Mouse (Mus musculus): ENCODE results near the gene Ctsz. TPM values are rescaled to one million over a fixed set of nuclear protein-coding genes. Genes with fewer than 3 reads are reported as not detected.

Ctsz gene
- polyA plus RNA-seq, 1 experiment, result 307 TPM

DNA sequence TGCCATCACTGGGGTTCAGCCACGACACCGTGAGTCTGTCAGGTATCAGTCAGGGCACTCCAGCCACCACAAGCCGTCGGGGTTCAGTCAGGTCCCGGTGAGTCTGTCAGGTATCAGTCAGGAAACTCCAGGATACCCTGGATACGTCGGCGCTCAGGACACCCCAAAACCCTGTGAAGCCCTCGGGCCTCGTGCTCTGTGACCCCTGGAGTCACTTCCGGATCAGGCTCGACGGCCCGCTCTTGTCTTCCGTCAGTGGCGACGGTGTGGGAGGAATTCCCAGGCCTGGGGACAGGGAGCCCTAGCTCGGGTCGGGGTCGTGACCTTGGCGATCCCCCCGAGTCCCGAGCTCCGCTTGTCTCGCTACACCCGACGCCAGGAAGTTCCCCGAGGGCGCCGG, 33.6 kb upstream of the Ctsz start:
- Histone ChIP-seq H3K27me3 (ENCODE audit: control insufficient read depth, insufficient read depth, low read length) (no peaks in the 10 kb centered on the region), H3K4me3 (ENCODE audit: extremely low read depth, insufficient read depth, insufficient read length) (peak overlapping the region; percentile 86), H3K36me3 (ENCODE audit: control insufficient read depth, insufficient read depth, low read length) (peaks cover 2% of the 10 kb centered on the region; the same call in 1 of the 2 replicates), H3K27ac (ENCODE audit: insufficient read depth, low read length) (peak overlapping the region; percentile 83), H3K4me1 (ENCODE audit: control insufficient read depth, insufficient read depth, insufficient read length) (peaks cover 8% of the 10 kb centered on the region; the same call in 1 of the 2 replicates)
- 4% methylated on average over 30 of the region's 30 CpGs for WGBS
- TF ChIP-seq CTCF (IDR thresholded peaks at IDR 0.05; ENCODE audit: extremely low read depth, insufficient read depth, insufficient read length, insufficient replicate concordance), result no peak
- TF ChIP-seq POLR2A (IDR thresholded peaks at IDR 0.05; ENCODE audit: low read depth, low read length), result no peak
- DNase-seq (ENCODE audit: low read depth in 1 of 2, low spot score in 2 of 2), result no peak

DNA sequence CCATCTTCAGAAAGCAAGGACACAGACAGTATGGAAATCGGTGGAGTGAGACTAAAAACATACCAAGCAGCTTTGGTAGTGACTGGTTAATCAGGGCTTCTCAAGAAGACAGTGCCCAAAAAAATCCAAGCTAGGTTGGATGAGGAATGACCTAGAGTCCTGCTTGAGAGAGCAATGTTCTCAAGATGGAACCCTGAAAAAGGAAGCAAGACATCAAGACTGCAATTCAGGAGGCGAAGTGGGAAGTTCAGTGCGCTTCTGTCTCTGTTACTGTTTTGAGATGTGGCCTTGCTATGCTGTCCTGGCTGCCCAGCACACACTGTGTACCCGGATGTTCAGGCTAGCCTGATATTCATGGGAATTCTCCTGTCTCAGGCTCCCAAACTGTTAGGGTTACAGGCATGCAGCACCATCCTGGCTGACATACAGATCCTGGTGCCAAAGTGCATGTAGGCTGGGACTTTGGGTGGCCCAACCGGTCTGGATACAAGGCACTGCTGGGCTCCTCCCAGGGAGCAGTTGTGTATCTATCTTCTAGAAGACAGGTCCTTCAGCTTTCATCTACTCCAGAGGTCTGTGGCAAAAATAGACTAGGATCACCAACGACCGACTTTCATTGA, 32.1 kb upstream of the Ctsz start:
- Histone ChIP-seq H3K36me3 (ENCODE audit: control insufficient read depth, insufficient read depth, low read length) (peaks cover 7% of the 10 kb centered on the region), H3K4me1 (ENCODE audit: control insufficient read depth, insufficient read depth, insufficient read length) (peaks cover 8% of the 10 kb centered on the region; the same call in 1 of the 2 replicates), H3K27ac (ENCODE audit: insufficient read depth, low read length) (no peak overlapping the region), H3K27me3 (ENCODE audit: control insufficient read depth, insufficient read depth, low read length) (no peaks in the 10 kb centered on the region), H3K4me3 (ENCODE audit: extremely low read depth, insufficient read depth, insufficient read length) (no peak overlapping the region)
- DNase-seq (ENCODE audit: low read depth in 1 of 2, low spot score in 2 of 2), result no peak
- TF ChIP-seq POLR2A (IDR thresholded peaks at IDR 0.05; ENCODE audit: low read depth, low read length), result no peak
- TF ChIP-seq CTCF (IDR thresholded peaks at IDR 0.05; ENCODE audit: extremely low read depth, insufficient read depth, insufficient read length, insufficient replicate concordance), result no peak
- WGBS, result 88% methylated on average over 7 of the region's 7 CpGs

DNA sequence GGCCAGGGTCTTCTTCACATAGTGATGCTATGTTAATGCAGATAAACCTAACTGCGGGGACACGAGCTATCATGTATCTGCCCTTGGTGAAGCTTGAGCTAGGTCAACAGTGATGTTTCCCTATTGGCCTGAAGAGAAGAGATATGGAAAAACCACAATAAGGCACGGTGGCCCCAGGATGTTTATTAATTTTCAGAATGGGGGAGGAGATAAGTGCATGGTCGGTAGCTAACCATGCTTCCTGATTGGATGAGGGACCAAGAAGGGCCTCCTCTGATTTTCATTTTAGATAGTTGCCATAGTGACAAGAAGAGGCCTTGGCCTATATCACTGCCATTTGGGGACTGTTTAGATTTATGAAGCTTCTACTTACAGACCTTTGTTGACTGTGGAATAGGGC, 31.5 kb upstream of the Ctsz start:
- Histone ChIP-seq H3K27me3 (ENCODE audit: control insufficient read depth, insufficient read depth, low read length) (no peaks in the 10 kb centered on the region), H3K27ac (ENCODE audit: insufficient read depth, low read length) (no peak overlapping the region), H3K36me3 (ENCODE audit: control insufficient read depth, insufficient read depth, low read length) (peaks cover 7% of the 10 kb centered on the region), H3K4me1 (ENCODE audit: control insufficient read depth, insufficient read depth, insufficient read length) (peaks cover 8% of the 10 kb centered on the region; the same call in 1 of the 2 replicates), H3K4me3 (ENCODE audit: extremely low read depth, insufficient read depth, insufficient read length) (no peak overlapping the region)
- 61% methylated on average over 4 of the region's 4 CpGs for WGBS
- DNase-seq (ENCODE audit: low read depth in 1 of 2, low spot score in 2 of 2), result no peak
- TF ChIP-seq POLR2A (IDR thresholded peaks at IDR 0.05; ENCODE audit: low read depth, low read length) (no peak), CTCF (IDR thresholded peaks at IDR 0.05; ENCODE audit: extremely low read depth, insufficient read depth, insufficient read length, insufficient replicate concordance) (no peak)

DNA sequence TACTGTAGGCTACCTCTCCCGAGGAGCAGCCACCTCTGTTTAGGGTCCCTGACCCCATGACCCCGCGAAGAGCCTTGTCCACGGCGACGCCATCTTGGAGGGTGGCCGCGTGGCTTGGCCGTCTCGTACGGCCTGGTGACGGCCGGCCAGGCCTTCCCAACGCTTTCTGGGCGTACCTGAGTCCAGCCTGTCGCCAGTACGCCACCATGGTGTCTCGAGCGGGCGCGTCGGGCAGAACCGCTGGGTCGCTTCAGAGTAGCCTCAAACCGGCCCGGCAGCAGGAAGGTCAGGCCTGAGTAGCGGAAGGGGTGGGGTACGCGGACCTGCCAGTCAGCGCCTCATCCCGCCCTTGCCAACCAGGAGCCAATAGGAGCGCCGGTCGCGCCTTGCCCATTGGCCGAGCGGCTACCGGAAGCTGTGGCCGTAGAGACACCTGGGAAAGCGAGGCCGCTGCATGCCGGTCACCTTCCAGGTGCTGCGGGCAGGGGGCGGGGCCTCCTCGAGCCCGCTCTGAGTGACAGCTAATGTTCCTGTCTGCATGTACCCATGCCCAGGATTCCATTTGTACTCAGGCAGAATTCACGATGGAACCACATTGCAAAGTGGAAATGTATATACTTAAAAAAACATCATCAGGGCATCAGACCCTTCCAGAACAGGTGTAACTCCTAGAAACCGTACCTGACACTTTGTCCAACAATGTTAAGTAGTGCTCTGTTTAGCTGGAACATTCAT, 25.1 kb upstream of the Ctsz start, which contains the start of gene Atp5e:
Gene Atp5e, minus strand, starts transcription at position 317 of the 735 bp plus-strand sequence.
- peak within 1 kb of the TSS; percentile 93 for H3K4me3 ChIP-seq (ENCODE audit: extremely low read depth, insufficient read depth, insufficient read length)
- WGBS, result 2% methylated on average over 48 of the region's 48 CpGs
- no peaks in the 10 kb centered on the region for H3K27me3 ChIP-seq (ENCODE audit: control insufficient read depth, insufficient read depth, low read length)
- H3K36me3 ChIP-seq (ENCODE audit: control insufficient read depth, insufficient read depth, low read length), result peaks cover 18% of the 10 kb centered on the region
- peak; percentile 44 for TF ChIP-seq POLR2A (IDR thresholded peaks at IDR 0.05; ENCODE audit: low read depth, low read length)
- TF ChIP-seq CTCF (IDR thresholded peaks at IDR 0.05; ENCODE audit: extremely low read depth, insufficient read depth, insufficient read length, insufficient replicate concordance), result no peak
- peak; percentile 69 to 98 for DNase-seq (ENCODE audit: low read depth in 1 of 2, low spot score in 2 of 2)
- H3K27ac ChIP-seq (ENCODE audit: insufficient read depth, low read length), result peak within 1 kb of the TSS; percentile 64
- H3K4me1 ChIP-seq (ENCODE audit: control insufficient read depth, insufficient read depth, insufficient read length), result peaks cover 4% of the 10 kb centered on the region

DNA sequence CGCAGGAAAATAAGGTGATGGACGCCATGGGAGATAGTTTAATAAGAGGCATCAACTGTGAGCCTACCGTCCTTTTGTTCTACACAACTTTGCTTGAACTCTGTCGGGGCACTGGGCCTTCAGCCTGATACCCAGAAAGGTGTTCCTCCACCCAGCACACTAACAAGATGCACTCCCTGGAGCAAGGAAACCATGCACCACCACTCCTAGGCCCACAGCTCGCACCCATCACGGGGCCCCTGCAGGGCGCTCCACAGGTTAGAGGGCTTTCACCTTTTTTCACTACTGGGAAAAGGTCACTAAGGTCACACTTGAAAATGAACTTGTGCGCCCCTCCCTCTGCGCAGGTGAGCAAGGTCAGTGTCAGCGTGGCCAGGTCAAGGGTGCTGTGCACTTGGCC, 24.5 kb upstream of the Ctsz start:
- Histone ChIP-seq H3K4me1 (ENCODE audit: control insufficient read depth, insufficient read depth, insufficient read length) (peaks cover 4% of the 10 kb centered on the region), H3K27ac (ENCODE audit: insufficient read depth, low read length) (no peak overlapping the region; the same call in 1 of the 2 replicates), H3K27me3 (ENCODE audit: control insufficient read depth, insufficient read depth, low read length) (no peaks in the 10 kb centered on the region), H3K36me3 (ENCODE audit: control insufficient read depth, insufficient read depth, low read length) (peaks cover 18% of the 10 kb centered on the region), H3K4me3 (ENCODE audit: extremely low read depth, insufficient read depth, insufficient read length) (peak overlapping the region; percentile 93)
- no peak for TF ChIP-seq POLR2A (IDR thresholded peaks at IDR 0.05; ENCODE audit: low read depth, low read length)
- no peak for TF ChIP-seq CTCF (IDR thresholded peaks at IDR 0.05; ENCODE audit: extremely low read depth, insufficient read depth, insufficient read length, insufficient replicate concordance)
- DNase-seq (ENCODE audit: low read depth in 1 of 2, low spot score in 2 of 2), result peak in 1 of 2 experiments; percentile 11
- 33% methylated on average over 10 of the region's 10 CpGs for WGBS

DNA sequence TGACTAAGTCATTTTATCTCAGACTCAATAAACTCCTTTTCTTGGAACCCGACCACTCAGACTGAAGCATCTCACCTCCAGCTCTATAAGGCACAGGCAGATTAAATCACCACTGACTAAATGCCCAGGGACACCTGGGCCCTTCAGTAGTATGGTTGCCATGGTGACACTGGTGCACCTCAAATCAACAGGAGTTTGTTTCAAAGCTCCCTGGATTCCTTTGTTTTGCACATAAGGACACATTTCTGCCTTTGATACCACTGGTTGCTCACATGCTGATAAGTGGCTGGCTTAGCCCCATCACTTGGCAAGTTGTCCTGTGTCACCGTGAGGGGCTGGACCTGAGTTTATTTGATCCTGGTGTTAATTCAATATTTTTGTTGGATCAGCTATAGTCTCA, 20.5 kb upstream of the Ctsz start:
- Histone ChIP-seq H3K4me1 (ENCODE audit: control insufficient read depth, insufficient read depth, insufficient read length) (peaks cover 4% of the 10 kb centered on the region), H3K36me3 (ENCODE audit: control insufficient read depth, insufficient read depth, low read length) (peaks cover 11% of the 10 kb centered on the region), H3K4me3 (ENCODE audit: extremely low read depth, insufficient read depth, insufficient read length) (no peak overlapping the region), H3K27me3 (ENCODE audit: control insufficient read depth, insufficient read depth, low read length) (no peaks in the 10 kb centered on the region), H3K27ac (ENCODE audit: insufficient read depth, low read length) (no peak overlapping the region)
- no peak for DNase-seq (ENCODE audit: low read depth in 1 of 2, low spot score in 2 of 2)
- TF ChIP-seq CTCF (IDR thresholded peaks at IDR 0.05; ENCODE audit: extremely low read depth, insufficient read depth, insufficient read length, insufficient replicate concordance) (no peak), POLR2A (IDR thresholded peaks at IDR 0.05; ENCODE audit: low read depth, low read length) (no peak)
- WGBS, result 73% methylated on average over 2 of the region's 2 CpGs
